Mouse (Mus musculus): ENCODE results near the gene Pex19.

DNA sequence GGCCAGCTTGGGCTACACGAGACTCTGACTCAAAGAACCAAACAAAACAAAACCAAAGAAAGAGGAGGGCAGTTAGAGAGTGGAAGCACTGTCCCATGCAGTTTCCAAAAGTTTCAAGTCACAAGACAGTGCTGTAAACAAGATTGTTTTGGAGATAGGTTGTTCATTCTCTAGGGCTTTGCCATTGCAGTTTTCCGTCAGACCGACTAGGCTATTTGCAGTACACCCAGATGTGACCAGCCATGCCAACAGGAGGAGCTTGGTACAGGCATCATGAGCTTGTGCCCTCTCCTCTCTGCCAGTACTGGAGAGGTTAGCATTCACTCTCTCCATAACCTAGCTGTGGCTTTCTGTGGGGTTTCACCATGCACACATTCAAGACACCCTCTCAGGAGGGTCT lies 33.0 kb upstream of the Pex19 start:
- no peak for TF ChIP-seq CTCF (IDR thresholded peaks at IDR 0.05; ENCODE audit: borderline replicate concordance, extremely low read depth, insufficient read depth, insufficient read length)
- TF ChIP-seq POLR2A (IDR thresholded peaks at IDR 0.05; ENCODE audit: borderline replicate concordance, extremely low read depth, insufficient read depth, insufficient read length, poor library complexity, severe bottlenecking): no peak
